Mouse (Mus musculus): ENCODE results near the gene Olfr597.

DNA sequence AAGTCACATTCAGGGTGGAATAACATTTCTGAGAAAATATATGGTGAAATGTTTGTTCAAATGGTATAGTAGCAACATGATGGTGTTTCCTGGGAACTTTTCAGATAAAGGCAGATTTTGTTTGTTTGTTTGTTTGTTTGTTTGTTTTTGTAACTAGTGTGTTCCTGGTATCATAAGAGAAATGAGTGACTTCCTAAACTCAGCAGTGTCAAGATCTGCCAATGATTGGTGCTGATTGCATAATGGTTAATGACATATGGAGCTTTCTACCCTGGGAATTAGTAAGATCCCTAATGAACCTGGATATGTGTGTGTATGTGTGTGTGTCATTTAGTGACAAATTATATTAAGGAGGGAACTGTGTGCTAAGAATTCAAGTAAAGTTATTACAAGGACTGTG, 7.2 kb downstream of the Olfr597 start, which contains the start of gene Olfr598:
- no peak for TF ChIP-seq POLR2A (IDR thresholded peaks at IDR 0.05; ENCODE audit: low read depth, low read length)
- no peak for TF ChIP-seq CTCF (IDR thresholded peaks at IDR 0.05; ENCODE audit: extremely low read depth, insufficient read length, insufficient replicate concordance, low read depth, low read length)

All from small intestine, adult 2 months (tissue).